Mouse (Mus musculus) heart, embryonic 16.5 days (tissue): Measurements from ENCODE around the gene Ptprm. TPM values are rescaled to one million over a fixed set of nuclear protein-coding genes. Genes with fewer than 3 reads are reported as not detected.

ENCODE experiments used
- ATAC-seq: fragments of 200-750 bp; cut with Nextera tagmentation; replicated peaks from 2 replicates; pipeline ENCODE4 v1.8.0; 2017; ENCODE audit warnings: moderate number of reproducible peaks; ENCODE audit not compliant: insufficient read depth, low FRiP score; ENCODE audit errors: extremely low read depth
- H3K27ac ChIP-seq: fragments of 300-500 bp; sonication (generic); 2 replicates; pipeline ENCODE4 v1.5.1; 2014; ENCODE audit warnings: mild to moderate bottlenecking, low read length, control low read depth, moderate library complexity
- H3K27me3 ChIP-seq: fragments of 300-500 bp; sonication (generic); 2 replicates; pipeline ENCODE4 v1.6.1; 2014; ENCODE audit warnings: low read length, mixed read lengths; ENCODE audit not compliant: control insufficient read depth, insufficient read depth
- H3K36me3 ChIP-seq: fragments of 300-500 bp; sonication (generic); 2 replicates; pipeline ENCODE4 v1.6.1; 2014; ENCODE audit not compliant: control insufficient read depth, insufficient read depth
- H3K4me1 ChIP-seq: fragments of 300-500 bp; sonication (generic); 2 replicates; pipeline ENCODE4 v1.6.1; 2014; ENCODE audit warnings: low read length, mixed read lengths; ENCODE audit not compliant: control insufficient read depth, insufficient read depth
- H3K4me2 ChIP-seq: fragments of 300-500 bp; sonication (generic); 2 replicates; pipeline ENCODE4 v1.6.1; 2014; ENCODE audit warnings: low read depth, mild to moderate bottlenecking, control low read depth, low read length
- H3K4me3 ChIP-seq: fragments of 300-500 bp; sonication (generic); 2 replicates; pipeline ENCODE4 v1.5.1; 2014; ENCODE audit warnings: mild to moderate bottlenecking, control low read depth, low read length
- H3K9ac ChIP-seq: fragments of 300-500 bp; sonication (generic); 2 replicates; pipeline ENCODE4 v1.6.1; 2014; ENCODE audit warnings: low read length, control low read depth
- H3K9me3 ChIP-seq: fragments of 300-500 bp; sonication (generic); replicated peaks from 2 replicates; pipeline ENCODE4 v1.6.1; 2016; ENCODE audit warnings: low read length; ENCODE audit not compliant: control insufficient read depth
- whole genome bisulfite sequencing: fragments of 180-500 bp; shearing (Covaris S2); extraction: QIAGEN DNeasy Blood & Tissue Kit; methylation state at CpG from one replicate; pipeline ENCODE4 v1.1.7; 2014; 5-methylcytosine and 5-hydroxymethylcytosine counted together
- polyA plus RNA-seq: library from polyadenylated mRNA; unstranded; fragments of >200 nt; fragmentation: Nextera tagmentation; extraction: Ambion mirVana; gene quantifications from 2 replicates; pipeline ENCODE4 v1.2.1, GENCODE M21; 2015

Ptprm gene
- polyA plus RNA-seq, 1 experiment from 2014 or later, result 12.8 TPM

GRCm38 (mm10) chr17:67013217-67013616 is 341.0 kb downstream of the Ptprm start:
- Histone ChIP-seq H3K27me3 (no peaks in the 10 kb centered on the region), H3K9me3 (no peaks in the 10 kb centered on the region), H3K36me3 (no peaks in the 10 kb centered on the region), H3K9ac (no peak overlapping the region), H3K4me2 (no peak overlapping the region), H3K4me1 (no peaks in the 10 kb centered on the region), H3K27ac (no peak overlapping the region), H3K4me3 (no peak overlapping the region)
- WGBS, result 89% methylated on average over 6 of the region's 6 CpGs
- ATAC-seq, result no peak

GRCm38 (mm10) chr17:67011836-67012583 is 342.2 kb downstream of the Ptprm start:
- 82% methylated on average over 6 of the region's 6 CpGs for WGBS
- Histone ChIP-seq H3K9me3 (no peaks in the 10 kb centered on the region), H3K36me3 (no peaks in the 10 kb centered on the region), H3K4me2 (no peak overlapping the region), H3K27ac (no peak overlapping the region), H3K4me3 (no peak overlapping the region), H3K9ac (no peak overlapping the region), H3K27me3 (no peaks in the 10 kb centered on the region), H3K4me1 (no peaks in the 10 kb centered on the region)
- ATAC-seq, result no peak

- Histone ChIP-seq H3K4me2 (no peak overlapping the region), H3K4me1 (no peaks in the 10 kb centered on the region), H3K4me3 (no peak overlapping the region), H3K9me3 (peaks cover 7% of the 10 kb centered on the region; the same call in 1 of the 2 replicates), H3K36me3 (0 out of 2 replicates have a peak, but pooled peaks cover 2% of the 10 kb centered on the region), H3K27ac (no peak overlapping the region), H3K27me3 (no peaks in the 10 kb centered on the region), H3K9ac (no peak overlapping the region)
- 89% methylated on average over 4 of the region's 4 CpGs for WGBS
- ATAC-seq, result no peak
Measured at GRCm38 (mm10) chr17:67010136-67010535, 344.1 kb downstream of the Ptprm start.

GRCm38 (mm10) chr17:67008137-67008536 is 346.1 kb downstream of the Ptprm start:
- Histone ChIP-seq H3K4me2 (no peak overlapping the region), H3K9me3 (peaks cover 7% of the 10 kb centered on the region; the same call in 1 of the 2 replicates), H3K4me3 (no peak overlapping the region), H3K27ac (0 out of 2 replicates have a peak overlapping the region, but pooled peaks have one; percentile 18), H3K27me3 (no peaks in the 10 kb centered on the region), H3K9ac (no peak overlapping the region), H3K36me3 (0 out of 2 replicates have a peak, but pooled peaks cover 2% of the 10 kb centered on the region), H3K4me1 (no peaks in the 10 kb centered on the region)
- WGBS, result 94% methylated on average over 9 of the region's 9 CpGs
- no peak for ATAC-seq

- H3K36me3 ChIP-seq, result 0 out of 2 replicates have a peak, but pooled peaks cover 2% of the 10 kb centered on the region
- peaks cover 7% of the 10 kb centered on the region; the same call in 1 of the 2 replicates for H3K9me3 ChIP-seq
- no peaks in the 10 kb centered on the region for H3K27me3 ChIP-seq
- ATAC-seq, result peak; percentile 69; the same call in 1 of the 2 replicates
- H3K4me2 ChIP-seq, result no peak overlapping the region
- H3K9ac ChIP-seq, result no peak overlapping the region
- WGBS, result 61% methylated on average over 14 of the region's 14 CpGs
- H3K4me3 ChIP-seq, result no peak overlapping the region
- H3K4me1 ChIP-seq, result no peaks in the 10 kb centered on the region
- H3K27ac ChIP-seq, result peak overlapping the region; percentile 63
Measured at GRCm38 (mm10) chr17:67006740-67007385, 347.4 kb downstream of the Ptprm start.

GRCm38 (mm10) chr17:66996882-66997281 is 357.4 kb downstream of the Ptprm start:
- no peaks in the 10 kb centered on the region for H3K4me1 ChIP-seq
- WGBS, result 43% methylated on average over 2 of the region's 2 CpGs
- no peak overlapping the region for H3K27ac ChIP-seq
- peaks cover 12% of the 10 kb centered on the region for H3K9me3 ChIP-seq
- ATAC-seq, result no peak
- no peak overlapping the region for H3K9ac ChIP-seq
- peaks cover 4% of the 10 kb centered on the region; the same call in 1 of the 2 replicates for H3K36me3 ChIP-seq
- no peak overlapping the region for H3K4me3 ChIP-seq
- H3K4me2 ChIP-seq, result no peak overlapping the region
- H3K27me3 ChIP-seq, result no peaks in the 10 kb centered on the region

- Histone ChIP-seq H3K27me3 (no peaks in the 10 kb centered on the region), H3K4me3 (no peak overlapping the region), H3K27ac (no peak overlapping the region), H3K4me1 (no peaks in the 10 kb centered on the region), H3K9ac (no peak overlapping the region), H3K36me3 (peaks cover 4% of the 10 kb centered on the region; the same call in 1 of the 2 replicates), H3K9me3 (peaks cover 12% of the 10 kb centered on the region), H3K4me2 (no peak overlapping the region)
- ATAC-seq, result no peak
- WGBS, result 92% methylated on average over 6 of the region's 6 CpGs
Measured at GRCm38 (mm10) chr17:66996016-66996415, 358.2 kb downstream of the Ptprm start.

- H3K9me3 ChIP-seq, result no peaks in the 10 kb centered on the region
- no peak overlapping the region for H3K4me3 ChIP-seq
- no peaks in the 10 kb centered on the region for H3K36me3 ChIP-seq
- 88% methylated on average over 4 of the region's 4 CpGs for WGBS
- H3K9ac ChIP-seq, result no peak overlapping the region
- H3K27me3 ChIP-seq, result no peaks in the 10 kb centered on the region
- H3K27ac ChIP-seq, result no peak overlapping the region
- no peak overlapping the region for H3K4me2 ChIP-seq
- H3K4me1 ChIP-seq, result no peaks in the 10 kb centered on the region
- ATAC-seq, result no peak
Measured at GRCm38 (mm10) chr17:66991815-66992214, 362.4 kb downstream of the Ptprm start.

- ATAC-seq, result no peak
- Histone ChIP-seq H3K4me2 (no peak overlapping the region), H3K4me3 (no peak overlapping the region), H3K9ac (no peak overlapping the region), H3K9me3 (no peaks in the 10 kb centered on the region), H3K27me3 (no peaks in the 10 kb centered on the region), H3K27ac (no peak overlapping the region), H3K36me3 (no peaks in the 10 kb centered on the region), H3K4me1 (no peaks in the 10 kb centered on the region)
- WGBS, result 50% methylated on average over 2 of the region's 2 CpGs
Measured at GRCm38 (mm10) chr17:66990761-66991160, 363.5 kb downstream of the Ptprm start.
